Mouse (Mus musculus): ENCODE data around the gene Ltb4r1.
A peak's percentile ranks its signal among the peaks of the same experiment; 100 is the strongest.

The Ltb4r1 gene

GRCm38 (mm10) chr14:55783958-55784235 is 18.1 kb downstream of the Ltb4r1 start, which contains the start of gene Adcy4:
TSS of gene Adcy4 (minus strand) at chr14:55784095.
- DNase-seq (ENCODE audit: low read depth, low spot score): no peak

DNA sequence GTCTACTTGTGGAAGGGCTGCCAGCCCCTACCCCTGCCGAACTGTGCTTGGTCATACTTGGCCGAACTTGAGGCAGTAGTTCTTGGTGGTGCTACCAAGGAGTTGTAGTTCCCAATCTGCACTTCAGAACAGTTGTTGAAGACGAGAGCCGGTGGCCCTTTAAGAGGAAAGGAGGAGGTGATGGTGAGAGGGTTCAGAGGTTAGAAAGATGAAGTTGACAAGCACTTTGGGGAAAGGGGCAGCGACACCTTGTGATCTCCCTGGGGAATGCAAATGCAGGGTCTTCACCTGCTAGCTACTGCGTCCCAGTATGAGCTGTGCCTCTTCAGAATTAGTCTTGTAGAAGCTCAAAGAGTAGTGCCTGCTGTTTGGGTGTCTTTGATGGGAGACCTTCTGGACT is 19.4 kb downstream of the Ltb4r1 start:
- DNase-seq (ENCODE audit: low read depth, low spot score): no peak

- DNase-seq (ENCODE audit: low read depth, low spot score): no peak
Observed at GRCm38 (mm10) chr14:55787731-55788130, 22.0 kb downstream of the Ltb4r1 start.

DNA sequence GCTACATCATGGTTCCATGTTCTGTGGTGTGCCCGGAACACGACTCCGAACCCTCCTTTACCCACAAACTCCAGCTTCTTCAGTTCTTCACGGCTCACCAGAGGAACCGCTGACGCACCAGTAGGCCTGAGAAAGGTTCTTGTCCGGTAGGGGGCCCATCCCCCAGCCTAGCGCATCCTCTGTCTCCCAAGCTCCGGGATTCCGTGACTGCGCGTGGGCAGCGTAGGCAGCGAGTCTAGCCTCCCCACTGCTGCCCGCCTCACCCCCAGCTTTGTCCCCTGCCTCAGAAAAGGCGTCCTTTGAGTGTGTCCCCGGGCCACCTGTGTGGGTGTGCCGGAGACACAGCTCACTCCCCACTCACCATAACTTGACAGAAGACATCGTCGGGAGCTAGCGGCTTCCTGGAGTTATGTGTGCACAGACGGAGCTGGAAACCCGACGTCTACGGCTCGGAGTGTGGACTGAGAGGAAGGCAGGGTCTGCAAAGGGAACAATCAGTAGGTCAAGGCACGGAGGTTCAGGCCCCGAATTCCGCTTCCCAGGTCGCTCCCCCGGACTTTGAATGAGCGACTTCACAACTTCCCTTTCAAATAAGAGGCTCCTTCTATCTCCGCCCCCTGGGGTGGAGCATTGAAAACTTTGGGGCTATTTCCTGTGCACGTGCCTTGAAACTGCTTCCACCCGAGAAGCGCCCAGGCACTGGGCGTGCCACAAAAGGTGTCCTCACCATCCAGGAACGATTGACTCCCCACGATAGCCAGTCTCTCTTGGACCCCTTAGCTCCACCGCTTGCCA is 22.7 kb downstream of the Ltb4r1 start, which contains the start of gene Ripk3:
Gene Ripk3 (minus strand): TSS at position 610 of the 795 bp plus-strand sequence.
- no peak for DNase-seq (ENCODE audit: low read depth, low spot score)

- no peak for DNase-seq (ENCODE audit: low read depth, low spot score)
Observed at GRCm38 (mm10) chr14:55793461-55793860, 27.7 kb downstream of the Ltb4r1 start.

GRCm38 (mm10) chr14:55793946-55794345 is 28.2 kb downstream of the Ltb4r1 start:
- no peak for DNase-seq (ENCODE audit: low read depth, low spot score)

DNA sequence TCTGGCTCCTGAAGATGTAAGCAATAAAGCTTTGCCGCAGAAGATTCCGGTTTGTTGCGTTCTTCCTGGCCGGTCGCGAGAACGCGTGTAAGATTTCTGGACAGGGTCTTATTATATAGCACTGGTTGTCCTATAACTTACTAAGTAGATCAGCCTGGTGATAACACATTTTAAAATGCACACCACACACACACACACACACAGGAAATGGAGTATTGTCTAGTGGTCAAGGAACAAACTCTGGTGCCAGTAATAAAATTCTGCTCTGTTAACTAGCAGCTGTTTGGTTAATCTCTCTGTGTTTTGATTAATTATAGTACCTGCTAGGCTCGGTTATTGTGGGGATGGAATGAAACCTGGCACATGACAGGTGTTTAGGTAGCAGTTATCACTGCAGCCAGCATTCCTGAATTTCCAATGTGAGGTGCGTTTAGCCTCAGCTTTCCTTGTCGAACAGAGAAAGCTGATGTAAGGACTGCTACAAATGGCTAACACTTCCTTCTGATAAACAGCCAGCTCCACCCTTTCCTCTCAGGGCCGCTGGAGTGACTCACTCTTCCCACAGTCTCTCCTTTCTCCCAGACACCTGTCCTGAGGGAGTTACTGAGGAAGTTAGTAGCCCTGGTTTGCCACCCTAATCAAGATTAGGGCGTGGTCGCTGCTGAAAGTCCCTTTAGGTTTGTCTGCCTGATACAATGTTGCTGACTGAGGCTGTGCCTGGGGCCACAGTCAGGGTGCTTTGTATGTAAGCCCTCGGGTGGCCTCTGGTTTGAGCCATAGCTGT is 29.8 kb downstream of the Ltb4r1 start:
- DNase-seq (ENCODE audit: low read depth, low spot score): no peak

DNA sequence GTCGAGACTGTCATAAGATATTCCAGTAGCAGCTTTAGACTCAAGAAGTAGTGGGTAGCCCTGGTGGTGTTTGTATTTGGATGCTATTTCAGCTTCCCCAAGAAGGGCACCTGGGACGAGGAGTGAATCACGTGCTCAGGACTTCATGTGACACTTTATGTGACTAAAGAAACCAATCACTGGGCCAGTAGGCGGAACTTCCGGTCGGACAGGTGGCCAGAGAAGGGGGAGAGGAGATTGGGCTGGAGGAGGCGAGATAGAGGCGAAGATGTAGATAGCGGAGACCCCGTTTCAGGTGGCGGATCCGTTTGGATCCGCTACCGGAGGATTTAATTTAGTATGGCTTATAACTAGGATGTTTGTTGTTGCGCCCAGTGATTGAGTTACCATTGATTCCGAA is 49.1 kb downstream of the Ltb4r1 start:
- peak; percentile 76 for DNase-seq (ENCODE audit: low read depth, low spot score)

DNA sequence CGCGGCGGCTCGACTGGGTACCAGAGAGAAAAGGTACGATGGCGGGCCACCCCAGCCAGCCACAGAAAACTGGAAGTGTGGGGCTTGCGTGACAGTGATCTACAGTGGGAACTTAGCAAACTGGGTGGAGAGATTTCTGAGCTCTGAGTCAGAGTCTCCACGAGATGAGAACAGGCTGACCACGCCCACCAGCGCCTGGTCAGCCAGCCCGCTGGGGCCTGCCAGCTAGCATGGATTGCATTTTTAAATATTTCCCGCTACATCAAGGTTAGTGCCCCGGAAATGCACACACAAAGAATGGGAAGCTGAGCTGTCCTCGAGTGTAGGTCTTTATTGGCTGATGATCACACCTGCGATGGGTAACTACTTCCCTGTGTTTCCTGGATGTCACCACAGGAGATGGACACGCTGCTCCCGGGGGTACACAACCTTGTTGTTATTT is 49.6 kb downstream of the Ltb4r1 start:
- DNase-seq (ENCODE audit: low read depth, low spot score): no peak

Data from embryo, embryonic 11.5 days (tissue).